11 mouse cellular contexts compared by ENCODE assay signal in genomic region chr1:187724651-187725050, GRCm38 (mm10).
"Had no signal": no experiment of that assay in that cellular context is flagged by ENCODE, and none has a peak within 500 bp of the region (broad histone marks: within the 10 kb centered on the region; RNA-seq: fewer than 3 reads in every experiment).

No protein-coding gene starts in this region.

- ATAC-seq: liver, postnatal 0 days; midbrain, embryonic 13.5 days had no signal

- H3K27me3 ChIP-seq: limb, embryonic 12.5 days; liver, embryonic 13.5 days; lung, embryonic 15.5 days; midbrain, embryonic 13.5 days had no signal

- H3K36me3 ChIP-seq: limb, embryonic 12.5 days; liver, embryonic 13.5 days; lung, embryonic 15.5 days; midbrain, embryonic 13.5 days had no signal

- H3K27ac ChIP-seq: left cerebral cortex, adult 2 months; limb, embryonic 12.5 days; liver, embryonic 13.5 days; lung, embryonic 15.5 days; midbrain, embryonic 13.5 days had no signal

- H3K9ac ChIP-seq: limb, embryonic 12.5 days; liver, embryonic 13.5 days; liver, postnatal 0 days; lung, embryonic 15.5 days; midbrain, embryonic 13.5 days had no signal

- H3K4me2 ChIP-seq: limb, embryonic 12.5 days; liver, embryonic 13.5 days; lung, embryonic 15.5 days; midbrain, embryonic 13.5 days had no signal

- H3K4me1 ChIP-seq: limb, embryonic 12.5 days; liver, embryonic 13.5 days; lung, embryonic 15.5 days had no signal

- H3K4me3 ChIP-seq: left cerebral cortex, adult 2 months; limb, embryonic 12.5 days; liver, embryonic 13.5 days; lung, embryonic 15.5 days; midbrain, embryonic 13.5 days had no signal

- DNase-seq: liver; liver, embryonic 13.5 days; liver, postnatal 0 days; right cerebral cortex, postnatal 4 days; spleen, adult 18-20 months; thymus, adult 18-20 months; thymus, postnatal 14 days had no signal

- H3K9me3 ChIP-seq: limb, embryonic 12.5 days; liver, embryonic 13.5 days; lung, embryonic 15.5 days; midbrain, embryonic 13.5 days had no signal
